Mouse (Mus musculus): ENCODE measurements around the gene Ube2f.

- no peak for TF ChIP-seq POLR2A (IDR thresholded peaks at IDR 0.05; ENCODE audit: borderline replicate concordance, low read depth, low read length)
- no peak for TF ChIP-seq CTCF (IDR thresholded peaks at IDR 0.05; ENCODE audit: low read depth, low read length)
Observed at GRCm38 (mm10) chr1:91337355-91337754, 87.3 kb downstream of the Ube2f start.

All from bone marrow macrophage, adult 2 months (primary cell).